26 mouse cellular contexts compared by ENCODE assay signal in genomic region chr1:33690087-33690448, GRCm38 (mm10). TPM values are rescaled to one million over a fixed set of nuclear protein-coding genes. Genes with fewer than 3 reads are reported as not detected.
DNase-seq lines count a peak whose midpoint lies in the region; ATAC-seq and TF ChIP-seq lines count a peak whose summit lies in the region.
"Had no signal": no experiment of that assay in that cellular context is flagged by ENCODE, and none has a peak within 500 bp of the region (broad histone marks: within the 10 kb centered on the region; RNA-seq: fewer than 3 reads in every experiment).

No protein-coding gene starts in this region.

- no peak for TF ChIP-seq CTCF in gastrocnemius, adult 2 months (IDR thresholded peaks at IDR 0.05)

- H3K36me3 ChIP-seq in heart, embryonic 10.5 days, result no peaks in the 10 kb centered on the region
- no peaks in the 10 kb centered on the region for H3K36me3 ChIP-seq in forebrain, embryonic 11.5 days (ENCODE audit: control insufficient read depth, insufficient read depth, low read length)
- H3K36me3 ChIP-seq: embryonic facial prominence, embryonic 12.5 days; embryonic facial prominence, embryonic 15.5 days; hindbrain, embryonic 10.5 days; hindbrain, embryonic 13.5 days; intestine, embryonic 15.5 days had no signal

- no peaks in the 10 kb centered on the region for H3K27me3 ChIP-seq in heart, embryonic 10.5 days (ENCODE audit: insufficient read depth, poor library complexity, severe bottlenecking)
- no peaks in the 10 kb centered on the region for H3K27me3 ChIP-seq in forebrain, embryonic 11.5 days (ENCODE audit: control insufficient read depth, insufficient read depth, low read length)
- H3K27me3 ChIP-seq: embryonic facial prominence, embryonic 12.5 days; embryonic facial prominence, embryonic 15.5 days; forebrain, embryonic 13.5 days; hindbrain, embryonic 13.5 days; intestine, embryonic 15.5 days had no signal

- WGBS in heart, embryonic 10.5 days, result 50% methylated on average over 4 of the region's 4 CpGs
- WGBS in forebrain, embryonic 11.5 days, result 43% methylated on average over 4 of the region's 4 CpGs

- intact Hi-C loops in gastrocnemius, adult 2 months (cut with DNase I), result no loop called here
- intact Hi-C loops in heart, postnatal 10 days (cut with DNase I), result no loop called here

- DNase-seq in gastrocnemius, adult 2 months, result no peak
- no peak for DNase-seq in gastrocnemius, postnatal 25 days
- DNase-seq in heart, embryonic 10.5 days (ENCODE audit: low spot score), result peak; percentile 31
- no peak for DNase-seq in heart, postnatal 10 days
- peak; percentile 22 for DNase-seq in ZHBTc4 (ENCODE audit: low read depth, low spot score)
- no peak for DNase-seq in embryo, embryonic 9.5 days (ENCODE audit: extremely low spot score)
- no peak for DNase-seq in forebrain, embryonic 11.5 days (ENCODE audit: low spot score)
- DNase-seq: adrenal gland, adult 8-10 months; adrenal gland, postnatal 36 days; B cell, adult 2 months; cerebellum, adult 18-20 months; cerebellum, adult 9-10 months; cerebellum, postnatal 14 days; heart, postnatal 36 days; kidney, adult 11 months; kidney, adult 8-10 months had no signal

- H3K4me2 ChIP-seq in forebrain, embryonic 11.5 days (ENCODE audit: low read depth, low read length, severe bottlenecking), result no peak overlapping the region
- H3K4me2 ChIP-seq: embryonic facial prominence, embryonic 12.5 days; embryonic facial prominence, embryonic 15.5 days; forebrain, embryonic 13.5 days; heart, embryonic 11.5 days; hindbrain, embryonic 13.5 days; intestine, embryonic 15.5 days had no signal

- H3K9me3 ChIP-seq in heart, embryonic 10.5 days, result no peaks in the 10 kb centered on the region
- H3K9me3 ChIP-seq in forebrain, embryonic 11.5 days (ENCODE audit: control insufficient read depth, low read length), result no peaks in the 10 kb centered on the region
- H3K9me3 ChIP-seq: embryonic facial prominence, embryonic 12.5 days; embryonic facial prominence, embryonic 15.5 days; intestine, embryonic 15.5 days had no signal

- H3K27ac ChIP-seq in gastrocnemius, adult 2 months, result 0 out of 2 replicates have a peak overlapping the region, but pooled peaks have one; percentile 3
- H3K27ac ChIP-seq in heart, embryonic 10.5 days, result no peak overlapping the region
- no peak overlapping the region for H3K27ac ChIP-seq in forebrain, embryonic 11.5 days (ENCODE audit: low read depth, low read length)
- H3K27ac ChIP-seq: embryonic facial prominence, embryonic 12.5 days; embryonic facial prominence, embryonic 15.5 days; forebrain, embryonic 13.5 days; hindbrain, embryonic 10.5 days; hindbrain, embryonic 13.5 days; intestine, embryonic 15.5 days had no signal

- H3K4me3 ChIP-seq in gastrocnemius, adult 2 months, result no peak overlapping the region
- H3K4me3 ChIP-seq in heart, embryonic 10.5 days, result no peak overlapping the region
- no peak overlapping the region for H3K4me3 ChIP-seq in forebrain, embryonic 11.5 days (ENCODE audit: low read depth, low read length)
- H3K4me3 ChIP-seq: embryonic facial prominence, embryonic 12.5 days; embryonic facial prominence, embryonic 15.5 days; erythroblast, embryonic 14.5 days; forebrain, embryonic 13.5 days; hindbrain, embryonic 10.5 days; hindbrain, embryonic 13.5 days; intestine, embryonic 15.5 days had no signal

- no peak overlapping the region for H3K9ac ChIP-seq in forebrain, embryonic 11.5 days (ENCODE audit: low read length)
- H3K9ac ChIP-seq: embryonic facial prominence, embryonic 12.5 days; embryonic facial prominence, embryonic 15.5 days; forebrain, embryonic 13.5 days; hindbrain, embryonic 13.5 days; intestine, embryonic 15.5 days had no signal

- ATAC-seq in forebrain, embryonic 11.5 days (replicated peaks; ENCODE audit: low FRiP score), result no peak
- ATAC-seq: forebrain, embryonic 13.5 days; forebrain, embryonic 16.5 days; hindbrain, embryonic 16.5 days; intestine, embryonic 15.5 days had no signal

- H3K4me1 ChIP-seq in heart, embryonic 10.5 days, result no peaks in the 10 kb centered on the region
- no peaks in the 10 kb centered on the region for H3K4me1 ChIP-seq in forebrain, embryonic 11.5 days (replicated peaks; ENCODE audit: control insufficient read depth, insufficient read depth, low read length)
- H3K4me1 ChIP-seq: embryonic facial prominence, embryonic 12.5 days; embryonic facial prominence, embryonic 15.5 days; forebrain, embryonic 13.5 days; hindbrain, embryonic 10.5 days; hindbrain, embryonic 13.5 days; intestine, embryonic 15.5 days had no signal

RNA-seq across cellular contexts. Expression of gene Prim2, which starts 20.5 kb away (rescaled TPM):
- 1 to 10 TPM; 1.2 to 1.3 TPM for total RNA-seq in gastrocnemius, adult 2 months (2021)
- 1 to 10 TPM; 1.3 to 1.8 TPM for total RNA-seq in gastrocnemius, postnatal 25 days (2021)
- 30.1 and 35.0 TPM in 2 replicates for polyA plus RNA-seq in heart, embryonic 10.5 days (2016; fragmentation: Nextera tagmentation; extraction: Ambion mirVana)
- total RNA-seq in heart, postnatal 10 days (2021), result 1 to 10 TPM; 5.7 to 6.2 TPM
- 58.4 and 58.8 TPM in 2 replicates for polyA plus RNA-seq in forebrain, embryonic 11.5 days (2014; fragmentation: Nextera tagmentation; extraction: Ambion mirVana)

RNA-seq across cellular contexts. Expression of gene Rab23, which starts 29.6 kb away (rescaled TPM):
- total RNA-seq in gastrocnemius, adult 2 months (2021), result 1 to 10 TPM; 4.1 to 5.9 TPM
- 1 to 10 TPM; 4.9 to 8.3 TPM for total RNA-seq in gastrocnemius, postnatal 25 days (2021)
- polyA plus RNA-seq in heart, embryonic 10.5 days (2016; fragmentation: Nextera tagmentation; extraction: Ambion mirVana), result 16.1 and 18.1 TPM in 2 replicates
- total RNA-seq in heart, postnatal 10 days (2021), result 10 to 100 TPM; 13.8 to 16.6 TPM
- 27.4 and 30.2 TPM in 2 replicates for polyA plus RNA-seq in forebrain, embryonic 11.5 days (2014; fragmentation: Nextera tagmentation; extraction: Ambion mirVana)

Comparison
In these comparisons a context has a peak if more than half of its experiments do, and no peak if none do; other contexts are left out.
1. DNase-seq: peak in heart, embryonic 10.5 days (single experiment) and ZHBTc4 (single experiment); none in gastrocnemius, adult 2 months (single experiment), gastrocnemius, postnatal 25 days (single experiment), heart, postnatal 10 days (0 of 2), embryo, embryonic 9.5 days (single experiment) and forebrain, embryonic 11.5 days (single experiment).